Mouse (Mus musculus) stomach, embryonic 15.5 days (tissue): ENCODE measurements at regions not wholly inside any gene's neighbourhood (a gene's known extent, or its start where the extent isn't known, plus 50 kb on each side); places are given as distances from the start of the nearest gene placed in this dataset.

Experiments
- ATAC-seq: fragments of 200-750 bp; cut with Nextera tagmentation; 2 replicates; pipeline ENCODE4 v1.8.0; 2017; ENCODE audit warnings: low read depth, moderate number of reproducible peaks, moderate TSS enrichment; ENCODE audit not compliant: insufficient read depth, low FRiP score
- H3K27ac ChIP-seq: fragments of 300-500 bp; sonication (generic); 2 replicates; pipeline ENCODE4 v1.5.1; 2015; ENCODE audit warnings: mild to moderate bottlenecking, inconsistent platforms
- H3K27me3 ChIP-seq: fragments of 300-500 bp; sonication (generic); replicated peaks from 2 replicates; pipeline ENCODE4 v1.6.1; 2015; ENCODE audit warnings: inconsistent platforms
- H3K36me3 ChIP-seq: fragments of 300-500 bp; sonication (generic); 2 replicates; pipeline ENCODE4 v1.6.1; 2015; ENCODE audit warnings: inconsistent platforms
- H3K4me1 ChIP-seq: fragments of 300-500 bp; sonication (generic); 2 replicates; pipeline ENCODE4 v1.6.1; 2015; ENCODE audit warnings: inconsistent platforms
- H3K4me2 ChIP-seq: fragments of 300-500 bp; sonication (generic); 2 replicates; pipeline ENCODE4 v1.6.1; 2015; ENCODE audit warnings: mild to moderate bottlenecking, inconsistent platforms
- H3K4me3 ChIP-seq: fragments of 300-500 bp; sonication (generic); replicated peaks from 2 replicates; pipeline ENCODE4 v1.5.1; 2015; ENCODE audit warnings: inconsistent platforms
- H3K9ac ChIP-seq: fragments of 300-500 bp; sonication (generic); 2 replicates; pipeline ENCODE4 v1.6.1; 2015; ENCODE audit warnings: inconsistent platforms
- H3K9me3 ChIP-seq: fragments of 300-500 bp; sonication (generic); 2 replicates; pipeline ENCODE4 v1.6.1; 2016; ENCODE audit warnings: inconsistent platforms
- WGBS: fragments of 180-500 bp; shearing (Covaris S2); methylation state at CpG from one replicate; pipeline ENCODE4 v1.1.7; 2015; 5-methylcytosine and 5-hydroxymethylcytosine counted together

GRCm38 (mm10) chr12:21519058-21519457 lies 101.6 kb upstream of the Ywhaq start:
- no peaks in the 10 kb centered on the region for H3K36me3 ChIP-seq
- 55% methylated on average over 3 of the region's 3 CpGs for WGBS
- H3K9ac ChIP-seq, result no peak overlapping the region
- no peaks in the 10 kb centered on the region for H3K4me1 ChIP-seq
- H3K27ac ChIP-seq, result no peak overlapping the region
- H3K4me2 ChIP-seq, result no peak overlapping the region
- H3K27me3 ChIP-seq, result no peaks in the 10 kb centered on the region
- H3K9me3 ChIP-seq, result no peaks in the 10 kb centered on the region
- no peak for ATAC-seq
- no peak overlapping the region for H3K4me3 ChIP-seq

DNA sequence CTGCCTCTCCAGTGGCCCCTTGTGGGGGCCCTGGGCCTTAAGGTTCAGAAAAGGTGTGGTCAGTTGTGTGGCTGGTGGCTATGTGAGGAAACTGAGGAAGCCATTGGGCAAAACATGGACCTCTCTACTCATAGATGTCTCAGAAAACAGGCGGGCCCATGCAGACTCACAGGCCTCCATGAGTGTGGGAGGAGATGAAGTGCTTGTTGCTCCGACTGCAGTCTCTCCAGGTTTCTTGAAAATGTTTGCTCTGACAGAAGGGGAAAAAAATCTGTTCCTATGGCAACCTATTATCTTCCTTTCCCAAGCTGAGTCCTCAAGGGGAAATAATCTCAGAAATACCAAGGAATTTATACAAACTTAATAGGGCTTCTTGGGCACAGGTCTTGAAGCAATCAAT lies 95.3 kb upstream of the Ywhaq start:
- H3K27me3 ChIP-seq, result no peaks in the 10 kb centered on the region
- ATAC-seq, result no peak
- WGBS, result 53% methylated on average over 2 of the region's 2 CpGs
- H3K4me2 ChIP-seq, result no peak overlapping the region
- H3K4me1 ChIP-seq, result no peaks in the 10 kb centered on the region
- no peaks in the 10 kb centered on the region for H3K36me3 ChIP-seq
- H3K27ac ChIP-seq, result no peak overlapping the region
- no peak overlapping the region for H3K9ac ChIP-seq
- H3K9me3 ChIP-seq, result no peaks in the 10 kb centered on the region
- no peak overlapping the region for H3K4me3 ChIP-seq

- Histone ChIP-seq H3K36me3 (no peaks in the 10 kb centered on the region), H3K4me3 (no peak overlapping the region), H3K4me1 (no peaks in the 10 kb centered on the region), H3K27ac (no peak overlapping the region), H3K4me2 (no peak overlapping the region), H3K9me3 (no peaks in the 10 kb centered on the region), H3K27me3 (no peaks in the 10 kb centered on the region), H3K9ac (no peak overlapping the region)
- WGBS, result 79% methylated on average over 8 of the region's 8 CpGs
- no peak for ATAC-seq
Measured at GRCm38 (mm10) chr12:21511043-21511665, 93.7 kb upstream of the Ywhaq start.

DNA sequence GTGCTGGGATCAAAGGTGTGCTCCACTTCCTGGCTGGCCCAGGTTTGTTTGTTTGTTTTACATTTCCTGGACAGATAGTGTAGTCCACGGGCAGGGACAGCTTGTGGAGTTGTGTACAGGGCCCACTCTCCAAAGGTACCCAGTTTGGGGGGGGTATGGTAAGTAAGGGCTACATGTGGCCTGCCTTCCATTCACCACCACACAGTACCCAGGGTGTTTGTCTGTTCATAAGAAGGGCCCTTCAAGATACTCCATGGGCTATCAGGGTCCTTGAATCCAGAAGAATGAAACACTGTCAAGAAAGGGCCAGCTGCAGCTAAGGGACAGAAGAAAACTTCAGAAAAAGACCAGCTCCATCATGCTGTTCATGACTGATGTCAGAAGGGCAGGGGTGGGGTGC lies 89.6 kb upstream of the Ywhaq start:
- 25% methylated on average over 1 of the region's 1 CpGs for WGBS
- no peak for ATAC-seq
- no peaks in the 10 kb centered on the region for H3K9me3 ChIP-seq
- H3K4me2 ChIP-seq, result no peak overlapping the region
- H3K4me3 ChIP-seq, result no peak overlapping the region
- no peak overlapping the region for H3K9ac ChIP-seq
- H3K4me1 ChIP-seq, result no peaks in the 10 kb centered on the region
- no peaks in the 10 kb centered on the region for H3K27me3 ChIP-seq
- H3K27ac ChIP-seq, result no peak overlapping the region
- H3K36me3 ChIP-seq, result no peaks in the 10 kb centered on the region

- ATAC-seq, result no peak
- Histone ChIP-seq H3K9me3 (no peaks in the 10 kb centered on the region), H3K27me3 (no peaks in the 10 kb centered on the region), H3K4me3 (no peak overlapping the region), H3K36me3 (no peaks in the 10 kb centered on the region), H3K4me1 (no peaks in the 10 kb centered on the region), H3K4me2 (no peak overlapping the region), H3K9ac (no peak overlapping the region), H3K27ac (no peak overlapping the region)
- WGBS, result 69% methylated on average over 6 of the region's 6 CpGs
Measured at GRCm38 (mm10) chr12:21505731-21506368, 88.4 kb upstream of the Ywhaq start.

- no peak for ATAC-seq
- Histone ChIP-seq H3K36me3 (no peaks in the 10 kb centered on the region), H3K27ac (no peak overlapping the region), H3K4me3 (no peak overlapping the region), H3K9me3 (no peaks in the 10 kb centered on the region), H3K4me1 (no peaks in the 10 kb centered on the region), H3K4me2 (no peak overlapping the region), H3K27me3 (no peaks in the 10 kb centered on the region), H3K9ac (no peak overlapping the region)
- 58% methylated on average over 4 of the region's 4 CpGs for WGBS
Measured at GRCm38 (mm10) chr12:21503250-21503649, 85.8 kb upstream of the Ywhaq start.

GRCm38 (mm10) chr12:21496974-21497373 lies 79.5 kb upstream of the Ywhaq start:
- WGBS, result 66% methylated on average over 5 of the region's 5 CpGs
- Histone ChIP-seq H3K4me2 (no peak overlapping the region), H3K4me1 (no peaks in the 10 kb centered on the region), H3K4me3 (no peak overlapping the region), H3K36me3 (no peaks in the 10 kb centered on the region), H3K9me3 (no peaks in the 10 kb centered on the region), H3K27me3 (no peaks in the 10 kb centered on the region), H3K27ac (no peak overlapping the region), H3K9ac (no peak overlapping the region)
- no peak for ATAC-seq

- Histone ChIP-seq H3K9ac (no peak overlapping the region), H3K4me3 (no peak overlapping the region), H3K4me1 (no peaks in the 10 kb centered on the region), H3K4me2 (no peak overlapping the region), H3K27me3 (no peaks in the 10 kb centered on the region), H3K9me3 (no peaks in the 10 kb centered on the region), H3K36me3 (no peaks in the 10 kb centered on the region), H3K27ac (no peak overlapping the region)
- WGBS, result 71% methylated on average over 6 of the region's 6 CpGs
- ATAC-seq, result no peak
Measured at GRCm38 (mm10) chr12:21495511-21495910, 78.1 kb upstream of the Ywhaq start.

- Histone ChIP-seq H3K9ac (no peak overlapping the region), H3K27ac (no peak overlapping the region), H3K4me3 (no peak overlapping the region), H3K36me3 (no peaks in the 10 kb centered on the region), H3K27me3 (no peaks in the 10 kb centered on the region), H3K4me2 (no peak overlapping the region), H3K9me3 (no peaks in the 10 kb centered on the region), H3K4me1 (no peaks in the 10 kb centered on the region)
- WGBS, result 51% methylated on average over 3 of the region's 3 CpGs
- ATAC-seq, result no peak
Measured at GRCm38 (mm10) chr12:21493471-21493870, 76.0 kb upstream of the Ywhaq start.

DNA sequence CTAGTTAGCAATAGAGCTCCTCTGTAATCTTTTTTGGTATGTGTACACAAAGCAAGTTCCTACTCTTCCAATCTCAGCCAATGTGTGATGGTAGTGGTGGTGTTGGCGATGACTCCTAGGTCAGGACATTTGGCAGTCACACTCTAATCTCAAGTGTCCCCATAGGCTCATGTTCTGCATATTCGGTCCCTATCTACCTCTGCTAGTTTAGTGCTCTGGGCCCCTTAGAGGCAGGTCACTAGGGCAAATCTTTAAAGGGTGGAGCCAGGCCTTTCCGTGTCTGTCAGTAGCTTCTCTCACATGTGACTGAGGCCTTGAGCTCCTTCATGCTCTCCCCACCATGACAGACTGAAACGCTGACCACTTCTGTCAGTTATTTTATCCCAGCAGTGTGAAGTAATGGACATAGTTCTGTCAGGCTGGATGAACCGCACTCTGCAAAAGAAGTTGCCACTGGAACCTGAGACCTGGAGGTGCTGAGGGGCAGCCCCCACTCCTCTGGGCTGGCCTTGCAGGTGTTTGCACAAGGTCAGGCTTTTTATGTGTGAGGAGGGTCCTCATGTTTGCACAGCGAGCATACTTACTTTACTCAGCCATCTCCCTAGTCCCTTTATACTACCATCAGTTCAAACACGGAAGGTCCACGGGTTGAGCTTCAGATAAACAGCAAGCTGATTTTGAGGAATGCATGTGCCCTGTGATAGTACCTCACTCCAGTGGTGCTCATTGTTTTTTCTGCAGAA lies 75.3 kb upstream of the Ywhaq start:
- Histone ChIP-seq H3K4me1 (no peaks in the 10 kb centered on the region), H3K9ac (no peak overlapping the region), H3K9me3 (no peaks in the 10 kb centered on the region), H3K27ac (no peak overlapping the region), H3K36me3 (no peaks in the 10 kb centered on the region), H3K27me3 (no peaks in the 10 kb centered on the region), H3K4me3 (no peak overlapping the region), H3K4me2 (no peak overlapping the region)
- WGBS, result 60% methylated on average over 8 of the region's 8 CpGs
- ATAC-seq, result peak; percentile 14; the same call in 1 of the 2 replicates

DNA sequence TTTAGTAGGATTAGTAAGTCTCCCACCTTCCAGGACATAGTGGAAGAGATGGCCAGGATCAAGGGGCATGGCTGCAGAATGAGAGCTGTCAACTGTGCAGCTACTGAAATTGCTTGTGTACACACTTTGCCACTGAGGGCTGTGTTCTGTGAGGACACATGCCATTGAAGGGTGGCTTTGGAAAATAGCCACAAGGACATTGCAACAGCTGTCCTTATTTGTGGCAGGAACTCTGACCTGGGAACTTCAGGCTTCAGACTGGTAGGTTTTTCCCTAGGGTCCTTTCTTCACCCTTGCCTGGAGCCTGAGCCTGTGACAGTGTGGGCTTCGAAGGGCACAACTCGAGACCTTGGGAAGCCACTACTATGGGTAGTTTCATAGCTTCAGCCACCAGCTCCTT lies 64.2 kb upstream of the Ywhaq start:
- H3K4me1 ChIP-seq, result no peaks in the 10 kb centered on the region
- H3K4me2 ChIP-seq, result no peak overlapping the region
- H3K4me3 ChIP-seq, result no peak overlapping the region
- no peaks in the 10 kb centered on the region for H3K36me3 ChIP-seq
- no peak overlapping the region for H3K9ac ChIP-seq
- H3K27me3 ChIP-seq, result no peaks in the 10 kb centered on the region
- H3K27ac ChIP-seq, result no peak overlapping the region
- 79% methylated on average over 2 of the region's 2 CpGs for WGBS
- H3K9me3 ChIP-seq, result no peaks in the 10 kb centered on the region
- ATAC-seq, result no peak

DNA sequence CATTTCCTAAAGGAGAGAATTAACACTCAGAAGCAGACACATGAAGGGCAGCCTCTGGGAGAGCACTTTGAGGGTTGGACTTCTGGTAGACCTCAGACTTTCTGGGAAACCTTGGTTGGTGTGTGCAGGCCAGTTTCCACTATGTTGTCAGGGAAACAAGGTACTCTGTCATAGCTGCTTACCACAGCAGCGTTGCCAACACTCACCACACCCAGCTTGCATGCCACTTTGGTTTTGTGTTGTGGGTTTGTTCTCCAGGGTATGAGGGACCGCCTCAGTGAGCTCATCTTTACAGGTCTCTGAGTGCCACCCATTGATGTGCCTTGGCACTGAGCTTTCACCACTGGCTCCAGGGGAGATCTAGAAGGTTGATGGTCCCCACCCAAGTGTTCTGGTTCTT lies 62.8 kb upstream of the Ywhaq start:
- Histone ChIP-seq H3K4me1 (no peaks in the 10 kb centered on the region), H3K4me2 (no peak overlapping the region), H3K4me3 (no peak overlapping the region), H3K27me3 (no peaks in the 10 kb centered on the region), H3K27ac (no peak overlapping the region), H3K9ac (no peak overlapping the region), H3K9me3 (no peaks in the 10 kb centered on the region), H3K36me3 (no peaks in the 10 kb centered on the region)
- no peak for ATAC-seq
- WGBS, result 79% methylated on average over 2 of the region's 2 CpGs
